Mouse (Mus musculus): ENCODE results near the gene Prg4.
A peak's percentile ranks its signal among the peaks of the same experiment; 100 is the strongest.

Prg4 gene

GRCm38 (mm10) chr1:150466132-150466531 lies at the start of gene Prg4:
Gene Prg4, minus strand, starts transcription at chr1:150466165.
- DNase-seq (ENCODE audit: low read depth, low spot score), result no peak

- DNase-seq (ENCODE audit: low read depth, low spot score), result no peak
These were observed 47.1 kb upstream of the Prg4 start for GRCm38 (mm10) chr1:150513041-150513440.

GRCm38 (mm10) chr1:150505794-150506193 lies 39.8 kb upstream of the Prg4 start:
- DNase-seq (ENCODE audit: low read depth, low spot score), result no peak

GRCm38 (mm10) chr1:150503321-150503720 lies 37.4 kb upstream of the Prg4 start:
- DNase-seq (ENCODE audit: low read depth, low spot score), result no peak

GRCm38 (mm10) chr1:150498177-150498576 lies 32.2 kb upstream of the Prg4 start:
- no peak for DNase-seq (ENCODE audit: low read depth, low spot score)

GRCm38 (mm10) chr1:150497690-150498089 lies 31.7 kb upstream of the Prg4 start:
- DNase-seq (ENCODE audit: low read depth, low spot score), result no peak

- DNase-seq (ENCODE audit: low read depth, low spot score), result no peak
These were observed 30.8 kb upstream of the Prg4 start for GRCm38 (mm10) chr1:150496626-150497302.

- no peak for DNase-seq (ENCODE audit: low read depth, low spot score)
These were observed 23.2 kb upstream of the Prg4 start for GRCm38 (mm10) chr1:150489148-150489547.

GRCm38 (mm10) chr1:150480674-150481073 lies 14.7 kb upstream of the Prg4 start:
- peak; percentile 89 for DNase-seq (ENCODE audit: low read depth, low spot score)

GRCm38 (mm10) chr1:150472525-150472924 lies 6.6 kb upstream of the Prg4 start:
- no peak for DNase-seq (ENCODE audit: low read depth, low spot score)

- DNase-seq (ENCODE audit: low read depth, low spot score), result no peak
These were observed 4.0 kb upstream of the Prg4 start for GRCm38 (mm10) chr1:150469992-150470391.

GRCm38 (mm10) chr1:150465364-150465763 lies 601 bp downstream of the Prg4 start:
- DNase-seq (ENCODE audit: low read depth, low spot score), result no peak

GRCm38 (mm10) chr1:150463691-150464090 lies 2.3 kb downstream of the Prg4 start:
- no peak for DNase-seq (ENCODE audit: low read depth, low spot score)

GRCm38 (mm10) chr1:150463068-150463467 lies 2.9 kb downstream of the Prg4 start:
- no peak for DNase-seq (ENCODE audit: low read depth, low spot score)

- no peak for DNase-seq (ENCODE audit: low read depth, low spot score)
These were observed 5.4 kb downstream of the Prg4 start for GRCm38 (mm10) chr1:150460595-150460994.

GRCm38 (mm10) chr1:150459599-150459998 lies 6.4 kb downstream of the Prg4 start:
- no peak for DNase-seq (ENCODE audit: low read depth, low spot score)

GRCm38 (mm10) chr1:150458977-150459376 lies 7.0 kb downstream of the Prg4 start:
- DNase-seq (ENCODE audit: low read depth, low spot score), result no peak

- DNase-seq (ENCODE audit: low read depth, low spot score), result no peak
These were observed 24.2 kb downstream of the Prg4 start for GRCm38 (mm10) chr1:150441731-150442130.

GRCm38 (mm10) chr1:150438641-150439040 lies 27.3 kb downstream of the Prg4 start:
- no peak for DNase-seq (ENCODE audit: low read depth, low spot score)

GRCm38 (mm10) chr1:150426216-150426615 lies 39.7 kb downstream of the Prg4 start:
- DNase-seq (ENCODE audit: low read depth, low spot score), result no peak

- DNase-seq (ENCODE audit: low read depth, low spot score), result no peak
These were observed 40.3 kb downstream of the Prg4 start for GRCm38 (mm10) chr1:150425665-150426064.

GRCm38 (mm10) chr1:150418426-150418825 lies 47.5 kb downstream of the Prg4 start:
- DNase-seq (ENCODE audit: low read depth, low spot score), result no peak

GRCm38 (mm10) chr1:150416006-150416405 lies 50.0 kb downstream of the Prg4 start:
- no peak for DNase-seq (ENCODE audit: low read depth, low spot score)

- DNase-seq (ENCODE audit: low read depth, low spot score), result no peak
These were observed 56.0 kb downstream of the Prg4 start for GRCm38 (mm10) chr1:150409996-150410395.

Measured in forelimb bud, embryonic 11.5 days (tissue).